Mouse (Mus musculus) bone marrow, adult 2 months (tissue): ENCODE results near the gene Phactr2.

Experiments used
- CTCF ChIP-seq: fragments of 200-500 bp; IDR thresholded peaks from 2 replicates; pipeline ENCODE4 v1.5.1; 2011; ENCODE audit warnings: low read length, control low read depth; ENCODE audit not compliant: control insufficient read depth, insufficient read depth
- POLR2A ChIP-seq: fragments of 200-500 bp; IDR thresholded peaks from 2 replicates; pipeline ENCODE4 v1.6.1; 2011; ENCODE audit warnings: low read depth, mild to moderate bottlenecking, control low read depth, low read length, borderline replicate concordance; ENCODE audit not compliant: control insufficient read depth

DNA sequence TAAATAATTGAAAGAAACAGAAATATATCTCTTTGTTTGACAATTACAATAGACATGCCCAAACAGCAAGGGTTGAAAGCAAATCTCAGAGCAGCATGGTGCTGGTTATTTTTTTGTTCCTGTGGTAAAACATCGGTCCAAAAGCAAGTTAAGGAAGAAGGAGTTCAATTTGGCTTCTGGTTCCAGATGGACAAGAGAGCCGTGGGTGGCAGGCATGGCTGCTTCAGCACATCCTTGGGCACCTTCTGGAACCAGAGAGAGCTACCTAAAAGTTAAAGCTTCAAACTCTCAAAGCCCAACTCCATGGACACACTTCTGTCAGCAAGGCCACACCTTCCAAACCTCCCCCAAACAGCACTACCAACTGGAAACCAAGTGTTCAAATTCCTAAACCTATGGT, 140.4 kb downstream of the Phactr2 start:
- TF ChIP-seq CTCF: no peak
- no peak for TF ChIP-seq POLR2A
